Mouse (Mus musculus) spleen, adult 2 months (tissue): Measurements from ENCODE around the gene Washc2. TPM values are rescaled to one million over a fixed set of nuclear protein-coding genes. Genes with fewer than 3 reads are reported as not detected.

ENCODE experiments used
- DNase-seq, 2 experiments: peaks; one replicate each; pipeline versions ENCODE4 v3.0.0 to v3.0.0-alpha.2; 2012 to 2021; ENCODE audit warnings: low spot score in 2 of 2, low read depth in 1 of 2
- H3K27ac ChIP-seq: fragments of 200-500 bp; 2 replicates; pipeline ENCODE4 v1.5.1; 2012; ENCODE audit warnings: low read length, inconsistent platforms; ENCODE audit not compliant: insufficient read depth
- H3K27me3 ChIP-seq: fragments of 200-500 bp; 2 replicates; pipeline ENCODE4 v1.6.1; 2012; ENCODE audit warnings: mild to moderate bottlenecking, moderate library complexity, low read length, inconsistent platforms; ENCODE audit not compliant: control insufficient read depth, insufficient read depth
- H3K36me3 ChIP-seq: fragments of 200-500 bp; 2 replicates; pipeline ENCODE4 v1.6.1; 2012; ENCODE audit warnings: mild to moderate bottlenecking, low read length, inconsistent platforms; ENCODE audit not compliant: control insufficient read depth, insufficient read depth
- H3K4me1 ChIP-seq: fragments of 200-500 bp; 2 replicates; pipeline ENCODE4 v1.6.1; 2011; ENCODE audit warnings: inconsistent platforms; ENCODE audit not compliant: control insufficient read depth, insufficient read depth, insufficient read length
- H3K4me3 ChIP-seq: fragments of 200-500 bp; 2 replicates; pipeline ENCODE4 v1.5.1; 2011; ENCODE audit warnings: mild to moderate bottlenecking, inconsistent platforms; ENCODE audit not compliant: insufficient read depth, insufficient read length; ENCODE audit errors: extremely low read depth
- CTCF ChIP-seq: fragments of 200-500 bp; IDR thresholded peaks from 2 replicates; pipeline ENCODE4 v1.5.1; 2011; ENCODE audit warnings: mild to moderate bottlenecking, inconsistent platforms; ENCODE audit not compliant: insufficient read depth, insufficient read length, insufficient replicate concordance; ENCODE audit errors: extremely low read depth
- POLR2A ChIP-seq: fragments of 200-500 bp; IDR thresholded peaks from 2 replicates; pipeline ENCODE4 v1.6.1; 2011; ENCODE audit warnings: low read depth, low read length, inconsistent platforms
- WGBS: fragments of 180-500 bp; shearing (Covaris S2); methylation state at CpG from one replicate; pipeline ENCODE4 v1.1.7; 2018; 5-methylcytosine and 5-hydroxymethylcytosine counted together
- polyA plus RNA-seq: library from polyadenylated mRNA; depleted of rRNA; stranded (reverse); fragments of >200 nt; gene quantifications from 2 replicates; pipeline ENCODE4 v1.2.3, GENCODE M21; 2012; rRNA removed

Gene Washc2
- polyA plus RNA-seq, 1 experiment: 46.6 TPM

DNA sequence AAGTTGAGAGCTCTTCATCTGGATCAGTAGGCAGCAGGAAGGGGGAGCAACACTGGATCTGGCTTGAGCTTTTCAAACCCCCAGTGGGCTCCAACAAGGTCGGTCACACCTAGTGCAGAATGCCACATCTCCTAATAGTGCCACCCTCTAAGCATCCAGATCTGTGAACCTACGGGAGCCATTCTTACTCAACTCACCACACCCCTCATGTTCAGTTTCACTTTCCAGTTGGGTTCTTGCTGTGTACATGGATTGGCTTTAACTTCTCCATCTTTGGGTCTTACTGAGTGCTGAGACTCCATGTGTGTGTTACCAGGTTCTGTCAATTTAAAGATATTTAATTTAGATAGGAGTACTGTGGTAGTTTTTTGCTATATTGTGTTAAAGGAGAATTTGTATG, 103.6 kb downstream of the Washc2 start:
- TF ChIP-seq CTCF: no peak
- TF ChIP-seq POLR2A: no peak
- 91% methylated on average over 2 of the region's 2 CpGs for WGBS
- H3K36me3 ChIP-seq: no peaks in the 10 kb centered on the region
- DNase-seq: no peak
- H3K4me3 ChIP-seq: no peak overlapping the region
- no peaks in the 10 kb centered on the region for H3K27me3 ChIP-seq
- no peak overlapping the region for H3K27ac ChIP-seq
- no peaks in the 10 kb centered on the region for H3K4me1 ChIP-seq

Other genes with a start within 250 kb of the Washc2 start
- gene Plxnd1, start 213.0 kb upstream of the Washc2 start, polyA plus RNA-seq: 66.1 and 87.2 TPM in 2 replicates
- 7.6 TPM in 2 replicates for gene Tmcc1, start 14.6 kb upstream of the Washc2 start, polyA plus RNA-seq
- gene Zfand4, start 56.2 kb downstream of the Washc2 start, polyA plus RNA-seq: 0.35 and 0.47 TPM in 2 replicates
- gene March8, start 130.0 kb downstream of the Washc2 start, polyA plus RNA-seq: 24.1 and 36.7 TPM in 2 replicates